Mouse (Mus musculus): ENCODE results near the gene Dpy19l1. TPM values are rescaled to one million over a fixed set of nuclear protein-coding genes. Genes with fewer than 3 reads are reported as not detected.

Dpy19l1 gene
- polyA plus RNA-seq (2014; fragmentation: Nextera tagmentation; extraction: Ambion mirVana), result 16.4 and 17.8 TPM in 2 replicates

DNA sequence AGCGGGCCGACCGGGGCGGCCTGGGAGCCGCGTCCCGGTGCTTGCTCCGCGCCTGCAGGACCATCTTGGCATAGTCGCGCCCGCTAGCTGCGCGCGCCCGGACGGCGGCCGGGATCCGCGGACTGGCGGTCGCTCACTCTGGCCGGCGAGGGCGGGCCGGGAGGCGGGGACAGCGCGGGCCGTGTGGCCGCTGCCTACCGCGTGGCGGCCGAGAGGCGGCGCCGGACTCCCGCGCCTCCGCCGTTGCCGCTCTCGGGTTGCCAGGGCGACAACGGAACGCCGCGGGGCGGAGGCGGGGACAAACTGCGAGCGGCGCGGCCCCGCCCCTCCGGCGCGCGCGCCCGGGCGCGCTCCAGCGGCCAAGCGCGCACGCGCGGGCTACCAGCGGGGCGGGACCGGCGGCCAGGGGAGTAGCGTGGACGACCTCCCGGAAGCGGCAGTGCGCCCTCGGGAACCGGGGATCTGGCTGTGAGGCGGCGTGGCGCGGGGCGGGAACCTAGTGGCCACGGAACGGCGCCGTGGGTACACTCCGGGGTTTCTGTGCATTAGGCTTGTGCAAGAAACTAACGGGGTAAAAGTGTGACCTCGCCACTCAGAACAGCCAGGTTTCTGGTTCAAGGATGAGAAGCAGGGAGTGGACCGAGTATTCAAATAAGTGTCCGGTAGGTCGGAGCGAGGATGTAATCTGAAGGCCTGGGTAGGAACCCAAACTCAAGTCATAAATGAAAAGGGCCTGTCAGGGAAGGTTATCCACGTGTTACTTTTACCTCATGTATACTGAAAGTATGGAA, at the start of gene Dpy19l1:
Gene Dpy19l1 (minus strand): TSS at position 74 of the 791 bp plus-strand sequence.
- H3K9ac ChIP-seq (ENCODE audit: low read depth, low read length), result peak within 1 kb of the TSS; percentile 87
- no peaks in the 10 kb centered on the region for H3K27me3 ChIP-seq (ENCODE audit: control insufficient read depth, insufficient read depth, low read length)
- ATAC-seq (ENCODE audit: low FRiP score, low TSS enrichment), result peak; percentile 97
- H3K4me2 ChIP-seq (replicated peaks; ENCODE audit: low read depth, low read length), result peak within 1 kb of the TSS; percentile 52
- peak within 1 kb of the TSS; percentile 84 for H3K27ac ChIP-seq (ENCODE audit: low read depth, low read length)
- H3K4me1 ChIP-seq (ENCODE audit: control insufficient read depth, insufficient read depth, low read length), result peaks cover 11% of the 10 kb centered on the region; the same call in 1 of the 2 replicates
- no peaks in the 10 kb centered on the region for H3K36me3 ChIP-seq (ENCODE audit: control insufficient read depth, insufficient read depth, low read length)
- WGBS, result under 1% methylated on average over 80 of the region's 99 CpGs
- peak within 1 kb of the TSS; percentile 72 for H3K4me3 ChIP-seq (ENCODE audit: low read length)
- H3K9me3 ChIP-seq (ENCODE audit: control insufficient read depth, low read length), result no peaks in the 10 kb centered on the region

DNA sequence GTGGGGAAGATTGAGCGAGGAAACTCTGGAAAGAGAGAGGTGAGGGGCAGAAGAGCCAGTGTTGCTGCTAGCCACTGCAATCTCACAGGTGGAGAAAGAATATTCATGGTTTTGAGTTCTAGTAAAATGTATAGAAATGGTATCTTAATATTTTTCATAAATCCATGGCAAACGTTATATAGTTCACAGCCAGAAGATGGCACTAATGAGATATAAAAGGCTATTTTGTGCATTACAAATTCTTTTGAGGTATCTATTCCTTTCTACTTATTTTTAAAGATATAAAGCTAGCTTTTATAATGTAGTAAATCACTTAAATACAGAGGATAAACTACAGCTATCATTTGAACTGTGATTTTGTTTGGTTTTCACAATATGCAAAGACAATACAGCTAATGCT, 35.2 kb upstream of the Dpy19l1 start:
- WGBS, result 41% methylated on average over 2 of the region's 2 CpGs
- no peak overlapping the region for H3K4me2 ChIP-seq (replicated peaks; ENCODE audit: low read depth, low read length)
- no peaks in the 10 kb centered on the region for H3K36me3 ChIP-seq (ENCODE audit: control insufficient read depth, insufficient read depth, low read length)
- no peak overlapping the region for H3K27ac ChIP-seq (ENCODE audit: low read depth, low read length)
- H3K9me3 ChIP-seq (ENCODE audit: control insufficient read depth, low read length), result no peaks in the 10 kb centered on the region
- H3K9ac ChIP-seq (ENCODE audit: low read depth, low read length), result no peak overlapping the region
- H3K4me3 ChIP-seq (ENCODE audit: low read length), result no peak overlapping the region
- H3K4me1 ChIP-seq (ENCODE audit: control insufficient read depth, insufficient read depth, low read length), result no peaks in the 10 kb centered on the region
- ATAC-seq (ENCODE audit: low FRiP score, low TSS enrichment), result no peak
- H3K27me3 ChIP-seq (ENCODE audit: control insufficient read depth, insufficient read depth, low read length), result no peaks in the 10 kb centered on the region

DNA sequence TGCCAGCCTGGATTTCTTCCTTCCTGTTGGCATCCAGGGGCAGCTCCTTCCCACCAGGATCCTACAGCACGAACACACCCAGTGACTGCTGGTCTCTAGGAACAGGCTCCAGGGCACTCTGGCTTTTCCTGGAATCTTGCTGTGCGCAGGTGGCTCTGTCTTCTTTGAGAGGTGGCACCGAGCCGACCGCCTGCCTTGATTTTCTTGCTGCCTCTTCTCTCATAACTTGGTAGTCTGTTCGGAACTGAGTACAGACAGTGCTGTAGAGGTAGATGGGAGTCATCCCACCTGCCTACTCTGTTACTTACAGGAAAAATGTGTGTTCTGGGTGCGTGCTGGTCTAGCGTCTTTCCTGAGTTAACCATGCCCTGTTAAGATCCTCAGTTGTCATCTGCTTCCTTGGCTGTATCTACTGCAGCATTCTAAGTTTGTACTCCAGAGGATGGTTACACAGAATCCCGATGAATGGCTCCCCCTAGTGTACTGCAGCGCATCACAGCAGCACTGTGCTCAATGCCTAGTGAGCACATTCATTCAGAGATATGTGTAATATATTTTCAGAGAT, 13.7 kb upstream of the Dpy19l1 start:
- Histone ChIP-seq H3K9ac (ENCODE audit: low read depth, low read length) (no peak overlapping the region), H3K27ac (ENCODE audit: low read depth, low read length) (no peak overlapping the region), H3K27me3 (ENCODE audit: control insufficient read depth, insufficient read depth, low read length) (no peaks in the 10 kb centered on the region), H3K9me3 (ENCODE audit: control insufficient read depth, low read length) (no peaks in the 10 kb centered on the region), H3K4me3 (ENCODE audit: low read length) (no peak overlapping the region), H3K4me1 (ENCODE audit: control insufficient read depth, insufficient read depth, low read length) (no peaks in the 10 kb centered on the region), H3K4me2 (replicated peaks; ENCODE audit: low read depth, low read length) (no peak overlapping the region), H3K36me3 (ENCODE audit: control insufficient read depth, insufficient read depth, low read length) (no peaks in the 10 kb centered on the region)
- 61% methylated on average over 10 of the region's 10 CpGs for WGBS
- peak; percentile 75; the same call in 1 of the 2 replicates for ATAC-seq (ENCODE audit: low FRiP score, low TSS enrichment)

DNA sequence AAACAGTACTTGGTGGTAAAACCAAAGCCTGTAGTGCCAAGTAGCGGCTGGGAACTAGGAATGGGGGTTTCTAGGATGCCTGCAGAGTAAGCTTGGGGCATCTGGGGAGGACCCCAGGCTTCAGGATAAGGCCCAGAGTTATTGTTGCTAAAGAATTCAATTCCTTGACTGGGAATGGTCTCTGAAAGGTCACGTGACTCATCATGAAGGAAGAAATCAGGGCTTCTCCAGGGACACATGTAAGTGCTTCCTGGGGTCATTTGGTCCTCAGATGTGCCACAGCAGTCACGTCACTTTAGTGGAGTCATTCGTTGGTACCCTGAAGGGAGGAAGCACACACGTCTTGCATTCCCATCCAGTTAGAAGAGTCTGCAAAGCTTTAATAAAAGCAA, 11.1 kb upstream of the Dpy19l1 start:
- no peak for ATAC-seq (ENCODE audit: low FRiP score, low TSS enrichment)
- Histone ChIP-seq H3K4me3 (ENCODE audit: low read length) (no peak overlapping the region), H3K36me3 (ENCODE audit: control insufficient read depth, insufficient read depth, low read length) (no peaks in the 10 kb centered on the region), H3K4me2 (replicated peaks; ENCODE audit: low read depth, low read length) (no peak overlapping the region), H3K9ac (ENCODE audit: low read depth, low read length) (no peak overlapping the region), H3K4me1 (ENCODE audit: control insufficient read depth, insufficient read depth, low read length) (no peaks in the 10 kb centered on the region), H3K27me3 (ENCODE audit: control insufficient read depth, insufficient read depth, low read length) (no peaks in the 10 kb centered on the region), H3K27ac (ENCODE audit: low read depth, low read length) (no peak overlapping the region), H3K9me3 (ENCODE audit: control insufficient read depth, low read length) (no peaks in the 10 kb centered on the region)
- WGBS, result 65% methylated on average over 5 of the region's 5 CpGs

DNA sequence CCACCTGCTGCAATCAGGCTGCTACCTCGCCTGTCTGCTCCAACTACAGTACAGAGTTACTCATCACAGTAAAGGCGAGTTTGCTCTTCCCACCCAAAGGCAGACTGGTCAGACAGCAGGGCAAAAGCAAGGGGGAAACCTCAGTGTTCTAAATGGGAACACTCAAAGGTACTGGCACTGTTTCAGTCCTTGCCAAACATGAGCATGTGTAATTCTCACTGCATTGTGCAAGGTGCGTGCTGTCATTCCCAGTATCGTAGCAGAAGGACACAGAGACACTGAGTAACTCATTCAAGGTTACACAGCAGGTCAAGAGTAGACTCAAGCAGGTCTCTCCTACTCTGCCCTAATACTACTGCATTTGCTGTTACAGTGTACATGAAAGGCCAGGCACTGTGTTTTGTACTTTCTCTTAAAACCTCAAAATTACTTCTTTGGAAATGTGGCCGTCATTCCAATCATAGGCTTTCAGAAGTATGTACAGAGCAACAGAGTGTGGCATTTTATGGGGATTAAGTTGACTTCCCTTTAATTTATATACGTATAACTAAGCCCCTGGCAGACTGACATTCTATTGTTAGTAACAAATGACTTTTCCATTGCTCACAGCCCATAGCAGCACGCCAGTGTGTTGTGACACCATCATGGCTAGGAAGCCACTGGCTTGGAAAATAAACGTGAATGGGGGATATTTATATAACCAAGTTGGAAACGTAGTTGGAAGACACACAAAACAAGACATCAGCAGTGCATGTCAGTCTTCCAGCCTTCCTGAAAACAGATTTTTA, 10.5 kb upstream of the Dpy19l1 start:
- no peak for ATAC-seq (ENCODE audit: low FRiP score, low TSS enrichment)
- Histone ChIP-seq H3K27ac (ENCODE audit: low read depth, low read length) (no peak overlapping the region), H3K4me3 (ENCODE audit: low read length) (no peak overlapping the region), H3K9ac (ENCODE audit: low read depth, low read length) (no peak overlapping the region), H3K4me2 (replicated peaks; ENCODE audit: low read depth, low read length) (no peak overlapping the region), H3K36me3 (ENCODE audit: control insufficient read depth, insufficient read depth, low read length) (no peaks in the 10 kb centered on the region), H3K27me3 (ENCODE audit: control insufficient read depth, insufficient read depth, low read length) (no peaks in the 10 kb centered on the region), H3K4me1 (ENCODE audit: control insufficient read depth, insufficient read depth, low read length) (no peaks in the 10 kb centered on the region), H3K9me3 (ENCODE audit: control insufficient read depth, low read length) (no peaks in the 10 kb centered on the region)
- WGBS, result 79% methylated on average over 9 of the region's 9 CpGs

DNA sequence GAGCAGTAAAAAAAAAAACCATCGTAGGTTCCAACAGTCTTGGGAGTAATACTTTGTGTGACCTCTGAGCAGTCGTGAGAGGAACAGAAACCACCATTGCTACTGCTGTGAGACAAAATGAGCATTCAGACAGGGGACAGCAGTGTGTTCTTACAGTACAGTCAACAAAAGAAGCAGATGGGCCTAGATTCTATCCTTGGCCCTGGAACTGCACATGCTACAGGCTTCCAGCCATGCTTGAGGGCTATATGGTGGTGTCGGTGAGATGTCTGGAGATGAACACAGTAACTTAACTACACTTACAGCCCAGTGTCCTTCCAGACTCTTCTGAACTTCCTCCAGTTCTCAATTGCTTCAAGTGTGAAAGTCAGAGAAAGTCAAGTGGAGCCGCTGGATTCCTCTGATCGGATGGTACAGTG, 9.2 kb upstream of the Dpy19l1 start:
- no peaks in the 10 kb centered on the region for H3K4me1 ChIP-seq (ENCODE audit: control insufficient read depth, insufficient read depth, low read length)
- ATAC-seq (ENCODE audit: low FRiP score, low TSS enrichment), result no peak
- H3K9me3 ChIP-seq (ENCODE audit: control insufficient read depth, low read length), result no peaks in the 10 kb centered on the region
- WGBS, result 91% methylated on average over 5 of the region's 5 CpGs
- H3K4me2 ChIP-seq (replicated peaks; ENCODE audit: low read depth, low read length), result no peak overlapping the region
- H3K27me3 ChIP-seq (ENCODE audit: control insufficient read depth, insufficient read depth, low read length), result no peaks in the 10 kb centered on the region
- no peaks in the 10 kb centered on the region for H3K36me3 ChIP-seq (ENCODE audit: control insufficient read depth, insufficient read depth, low read length)
- H3K9ac ChIP-seq (ENCODE audit: low read depth, low read length), result no peak overlapping the region
- H3K27ac ChIP-seq (ENCODE audit: low read depth, low read length), result no peak overlapping the region
- no peak overlapping the region for H3K4me3 ChIP-seq (ENCODE audit: low read length)

DNA sequence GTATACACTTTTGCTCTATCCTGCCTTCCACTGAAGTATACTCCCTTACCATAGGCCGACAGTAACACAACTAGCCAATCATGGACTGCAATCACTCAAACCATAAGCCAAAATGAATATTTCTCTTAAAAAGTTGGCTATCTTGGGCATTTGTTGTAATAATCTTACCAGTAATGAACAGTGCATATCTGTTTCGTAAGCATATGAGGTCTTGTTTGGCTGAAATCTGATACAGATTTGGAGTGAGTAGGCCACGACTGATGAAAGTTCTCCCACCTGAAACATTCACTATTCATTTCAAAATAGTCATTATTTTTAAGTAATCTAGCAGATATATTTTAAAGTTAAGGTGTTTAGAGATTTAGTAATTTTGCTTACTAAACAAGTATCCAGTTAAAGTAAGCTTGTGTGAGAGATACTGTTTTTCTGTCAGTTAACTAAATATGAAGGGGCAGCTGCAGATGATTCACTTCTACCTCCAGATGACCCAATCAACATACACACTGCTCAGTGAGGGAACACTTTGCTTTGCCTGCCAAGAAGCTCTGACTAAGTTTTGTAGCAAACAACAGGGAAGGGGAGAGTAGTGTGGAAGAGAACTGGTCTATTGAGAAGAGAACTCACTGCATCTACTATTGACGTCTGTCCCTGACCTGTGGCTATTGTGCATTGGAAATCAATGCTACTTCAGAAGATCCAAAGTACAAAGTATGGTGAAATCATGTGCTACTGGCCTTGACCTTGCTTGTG, 8.6 kb upstream of the Dpy19l1 start:
- 82% methylated on average over 4 of the region's 4 CpGs for WGBS
- ATAC-seq (ENCODE audit: low FRiP score, low TSS enrichment), result no peak
- no peaks in the 10 kb centered on the region for H3K36me3 ChIP-seq (ENCODE audit: control insufficient read depth, insufficient read depth, low read length)

DNA sequence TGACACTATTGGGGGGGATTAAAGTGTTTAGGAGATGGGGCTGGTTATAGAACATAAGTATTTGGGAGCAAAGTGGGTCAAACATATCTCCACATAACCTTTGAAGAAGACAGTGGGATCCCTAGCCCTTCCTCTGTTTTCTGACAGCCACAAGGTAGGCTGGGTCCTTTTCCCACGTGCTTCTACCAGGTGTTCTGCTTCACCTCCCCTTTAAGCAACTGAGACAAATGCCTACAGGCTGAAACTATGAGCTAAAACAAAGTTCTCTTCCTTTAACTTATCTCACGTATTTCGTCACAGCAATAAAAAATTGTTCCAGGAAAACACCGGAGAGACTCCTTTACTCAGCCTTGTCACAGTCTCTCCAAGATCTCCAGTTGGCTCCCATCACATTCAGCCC, 5.9 kb upstream of the Dpy19l1 start:
- H3K4me1 ChIP-seq (ENCODE audit: control insufficient read depth, insufficient read depth, low read length), result no peaks in the 10 kb centered on the region
- no peak for ATAC-seq (ENCODE audit: low FRiP score, low TSS enrichment)
- no peaks in the 10 kb centered on the region for H3K36me3 ChIP-seq (ENCODE audit: control insufficient read depth, insufficient read depth, low read length)
- H3K9ac ChIP-seq (ENCODE audit: low read depth, low read length), result no peak overlapping the region
- no peaks in the 10 kb centered on the region for H3K27me3 ChIP-seq (ENCODE audit: control insufficient read depth, insufficient read depth, low read length)
- no peak overlapping the region for H3K4me3 ChIP-seq (ENCODE audit: low read length)
- no peaks in the 10 kb centered on the region for H3K9me3 ChIP-seq (ENCODE audit: control insufficient read depth, low read length)
- H3K4me2 ChIP-seq (replicated peaks; ENCODE audit: low read depth, low read length), result no peak overlapping the region
- WGBS, result 81% methylated on average over 4 of the region's 4 CpGs
- H3K27ac ChIP-seq (ENCODE audit: low read depth, low read length), result no peak overlapping the region

More for the DNA sequence above, 8.6 kb upstream of the Dpy19l1 start:
- Histone ChIP-seq H3K27ac (ENCODE audit: low read depth, low read length) (no peak overlapping the region), H3K4me3 (ENCODE audit: low read length) (no peak overlapping the region), H3K4me2 (replicated peaks; ENCODE audit: low read depth, low read length) (no peak overlapping the region), H3K4me1 (ENCODE audit: control insufficient read depth, insufficient read depth, low read length) (no peaks in the 10 kb centered on the region), H3K27me3 (ENCODE audit: control insufficient read depth, insufficient read depth, low read length) (no peaks in the 10 kb centered on the region), H3K9ac (ENCODE audit: low read depth, low read length) (no peak overlapping the region), H3K9me3 (ENCODE audit: control insufficient read depth, low read length) (no peaks in the 10 kb centered on the region)
